Mouse (Mus musculus) small intestine, adult 2 months (tissue): ENCODE data around the gene Pde4d. TPM values are rescaled to one million over a fixed set of nuclear protein-coding genes. Genes with fewer than 3 reads are reported as not detected.

Experiments used
- H3K27ac ChIP-seq: fragments of 200-500 bp; 2 replicates; pipeline ENCODE4 v1.5.1; 2012; ENCODE audit warnings: low read depth, low read length, control low read depth, inconsistent platforms; ENCODE audit not compliant: insufficient read depth
- H3K27me3 ChIP-seq: fragments of 200-500 bp; 2 replicates; pipeline ENCODE4 v1.6.1; 2012; ENCODE audit warnings: mild to moderate bottlenecking, moderate library complexity, low read length, inconsistent platforms; ENCODE audit not compliant: control insufficient read depth, insufficient read depth
- H3K36me3 ChIP-seq: fragments of 200-500 bp; 2 replicates; pipeline ENCODE4 v1.6.1; 2012; ENCODE audit warnings: mild to moderate bottlenecking, low read length, control low read depth, inconsistent platforms; ENCODE audit not compliant: control insufficient read depth, insufficient read depth
- H3K4me1 ChIP-seq: fragments of 200-500 bp; 2 replicates; pipeline ENCODE4 v1.6.1; 2012; ENCODE audit warnings: low read length, inconsistent platforms, mixed read lengths; ENCODE audit not compliant: control insufficient read depth, insufficient read depth, insufficient read length
- H3K4me3 ChIP-seq: fragments of 200-500 bp; 2 replicates; pipeline ENCODE4 v1.5.1; 2012; ENCODE audit warnings: low read depth, mild to moderate bottlenecking, control low read depth, inconsistent platforms, low read length, moderate library complexity
- CTCF ChIP-seq: fragments of 200-500 bp; IDR thresholded peaks from 2 replicates; pipeline ENCODE4 v1.5.1; 2012; ENCODE audit warnings: low read depth, mild to moderate bottlenecking, control low read depth, inconsistent platforms, low read length, moderate library complexity, mixed read lengths; ENCODE audit not compliant: insufficient replicate concordance, insufficient read length; ENCODE audit errors: extremely low read depth
- POLR2A ChIP-seq: fragments of 200-500 bp; IDR thresholded peaks from 2 replicates; pipeline ENCODE4 v1.6.1; 2012; ENCODE audit warnings: low read depth, mild to moderate bottlenecking, control low read depth, inconsistent platforms, low read length, moderate library complexity
- WGBS: fragments of 180-500 bp; shearing (Covaris S2); methylation state at CpG from one replicate; pipeline ENCODE4 v1.1.7; 2018; 5-methylcytosine and 5-hydroxymethylcytosine counted together
- polyA plus RNA-seq: library from polyadenylated mRNA; depleted of rRNA; stranded (reverse); fragments of >200 nt; gene quantifications from 2 replicates; pipeline ENCODE4 v1.2.3, GENCODE M21; 2012

Gene Pde4d
- polyA plus RNA-seq, 1 experiment, result 8.4 TPM

DNA sequence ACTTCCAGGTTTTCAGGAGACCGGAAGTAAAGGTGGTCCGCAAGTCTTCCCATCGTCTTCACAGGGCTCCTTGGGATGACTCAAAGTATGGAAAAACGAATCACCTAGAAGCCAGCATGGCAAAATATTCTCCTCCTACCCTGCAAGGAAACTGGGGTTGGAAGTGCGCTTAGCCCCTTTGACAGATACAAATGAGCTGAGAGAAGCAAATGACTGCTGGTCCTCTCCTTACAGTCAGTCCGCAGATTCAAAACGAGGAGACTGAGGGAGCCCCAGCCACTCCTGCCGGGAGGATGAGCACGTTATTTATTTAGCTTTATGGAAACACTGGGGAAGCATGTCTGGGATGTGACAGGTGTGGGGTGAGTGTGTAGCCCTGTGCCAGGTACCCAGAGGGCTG, 1344.2 kb downstream of the Pde4d start:
- Histone ChIP-seq H3K27ac (no peak overlapping the region), H3K27me3 (no peaks in the 10 kb centered on the region), H3K36me3 (0 out of 2 replicates have a peak, but pooled peaks cover 2% of the 10 kb centered on the region), H3K4me1 (no peaks in the 10 kb centered on the region), H3K4me3 (no peak overlapping the region)
- TF ChIP-seq POLR2A, result no peak
- TF ChIP-seq CTCF, result no peak
- WGBS, result 86% methylated on average over 9 of the region's 9 CpGs

- H3K4me3 ChIP-seq, result no peak overlapping the region
- TF ChIP-seq CTCF (no peak), POLR2A (no peak)
- 51% methylated on average over 4 of the region's 4 CpGs for WGBS
- no peak overlapping the region for H3K27ac ChIP-seq
- H3K27me3 ChIP-seq, result no peaks in the 10 kb centered on the region
- no peaks in the 10 kb centered on the region for H3K36me3 ChIP-seq
- H3K4me1 ChIP-seq, result no peaks in the 10 kb centered on the region
Observed at GRCm38 (mm10) chr13:109798651-109799050, 1348.9 kb downstream of the Pde4d start.

DNA sequence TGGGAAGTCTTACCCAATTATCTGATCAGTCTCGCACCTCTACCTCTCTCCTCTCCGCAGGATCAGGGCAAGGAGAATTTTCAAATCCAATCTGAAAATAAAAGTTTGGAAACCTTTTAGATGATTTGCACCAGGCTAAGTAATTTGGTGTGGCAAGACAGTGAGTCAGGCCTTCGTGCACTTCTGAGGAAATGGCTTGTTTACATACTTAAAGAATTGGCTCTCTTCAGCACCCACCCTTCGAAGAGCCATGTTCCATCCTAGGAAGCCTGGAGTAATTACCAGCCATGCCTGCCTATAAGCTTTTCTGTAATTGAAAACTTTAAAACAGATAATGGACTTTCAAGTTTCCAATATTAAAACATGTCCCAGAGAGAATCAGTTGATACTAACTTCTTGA, 1352.5 kb downstream of the Pde4d start:
- Histone ChIP-seq H3K4me3 (no peak overlapping the region), H3K27ac (no peak overlapping the region), H3K36me3 (no peaks in the 10 kb centered on the region), H3K27me3 (no peaks in the 10 kb centered on the region), H3K4me1 (no peaks in the 10 kb centered on the region)
- 62% methylated on average over 4 of the region's 4 CpGs for WGBS
- TF ChIP-seq CTCF (no peak), POLR2A (no peak)

- TF ChIP-seq POLR2A, result no peak
- TF ChIP-seq CTCF, result no peak
- H3K36me3 ChIP-seq, result no peaks in the 10 kb centered on the region
- H3K27ac ChIP-seq, result no peak overlapping the region
- no peak overlapping the region for H3K4me3 ChIP-seq
- H3K27me3 ChIP-seq, result no peaks in the 10 kb centered on the region
- H3K4me1 ChIP-seq, result peaks cover 8% of the 10 kb centered on the region; the same call in 1 of the 2 replicates
- 83% methylated on average over 5 of the region's 5 CpGs for WGBS
Observed at GRCm38 (mm10) chr13:109806193-109806966, 1356.6 kb downstream of the Pde4d start.

DNA sequence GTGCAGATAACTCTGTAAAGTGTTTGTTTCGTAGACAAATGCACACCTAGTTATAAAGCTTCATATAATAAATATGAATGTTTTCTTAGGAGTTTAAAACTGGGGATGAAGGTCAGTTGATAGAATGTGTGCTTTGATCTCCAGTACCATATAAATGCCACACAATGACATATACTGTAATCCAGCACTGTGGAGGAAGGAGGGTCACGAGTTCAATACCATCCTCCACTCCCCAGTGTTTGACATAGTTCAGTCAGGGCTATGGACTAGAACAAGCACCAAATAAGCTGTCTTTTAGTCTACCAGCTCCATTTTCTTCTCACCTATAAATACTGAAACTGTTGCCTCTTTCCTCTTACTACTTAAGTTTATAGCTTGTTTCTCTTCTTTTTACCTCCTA, 1357.3 kb downstream of the Pde4d start:
- no peak for TF ChIP-seq POLR2A
- TF ChIP-seq CTCF, result no peak
- 34% methylated on average over 2 of the region's 2 CpGs for WGBS
- Histone ChIP-seq H3K4me3 (no peak overlapping the region), H3K36me3 (no peaks in the 10 kb centered on the region), H3K27ac (no peak overlapping the region), H3K4me1 (peaks cover 8% of the 10 kb centered on the region; the same call in 1 of the 2 replicates), H3K27me3 (no peaks in the 10 kb centered on the region)

DNA sequence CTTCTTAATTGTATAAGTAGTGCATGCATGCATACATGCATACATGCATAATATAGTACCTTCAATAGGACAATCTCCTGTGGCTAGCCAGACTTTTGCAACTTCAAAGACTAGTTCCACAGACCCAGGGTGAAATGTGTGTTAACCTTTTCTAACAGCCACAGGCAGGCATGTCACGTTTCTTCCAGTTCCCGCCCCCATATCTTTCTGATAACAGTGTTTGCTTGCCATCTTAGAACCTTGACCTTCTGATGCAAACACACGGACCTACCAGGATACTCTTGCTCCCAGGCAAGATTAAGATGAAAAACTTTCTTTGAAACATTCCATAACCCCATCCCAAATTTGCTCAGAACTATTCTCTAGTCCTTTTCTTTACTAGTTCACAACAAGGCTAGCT, 1357.7 kb downstream of the Pde4d start:
- no peak for TF ChIP-seq POLR2A
- TF ChIP-seq CTCF, result no peak
- WGBS, result 17% methylated on average over 3 of the region's 3 CpGs
- H3K27ac ChIP-seq, result no peak overlapping the region
- no peak overlapping the region for H3K4me3 ChIP-seq
- peaks cover 8% of the 10 kb centered on the region; the same call in 1 of the 2 replicates for H3K4me1 ChIP-seq
- no peaks in the 10 kb centered on the region for H3K27me3 ChIP-seq
- no peaks in the 10 kb centered on the region for H3K36me3 ChIP-seq

DNA sequence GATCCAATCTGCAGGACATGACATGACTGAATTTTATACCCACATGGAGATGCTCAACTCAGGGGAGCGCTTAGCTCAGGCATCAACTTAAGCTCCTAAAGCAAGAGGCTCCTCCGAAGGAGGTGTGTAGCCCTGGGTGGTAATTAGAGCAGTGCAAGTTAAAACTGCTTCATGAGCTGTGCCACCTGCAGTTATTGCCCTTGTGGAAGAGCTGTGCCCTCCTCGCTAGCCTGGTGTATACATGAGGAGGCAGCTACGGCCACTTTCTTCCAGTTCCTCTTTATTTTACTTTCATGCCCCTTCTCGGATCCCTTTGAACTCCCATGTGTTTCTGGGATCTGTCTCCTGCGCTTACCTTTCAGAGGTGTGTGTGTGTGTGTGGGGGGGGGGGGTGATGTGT, 1358.3 kb downstream of the Pde4d start:
- TF ChIP-seq CTCF (no peak), POLR2A (no peak)
- peaks cover 8% of the 10 kb centered on the region; the same call in 1 of the 2 replicates for H3K4me1 ChIP-seq
- no peak overlapping the region for H3K27ac ChIP-seq
- H3K27me3 ChIP-seq, result no peaks in the 10 kb centered on the region
- H3K4me3 ChIP-seq, result no peak overlapping the region
- H3K36me3 ChIP-seq, result no peaks in the 10 kb centered on the region
- WGBS, result 50% methylated on average over 6 of the region's 6 CpGs
